Mouse (Mus musculus): ENCODE measurements around the gene Exoc6.

Gene Exoc6

GRCm38 (mm10) chr19:37534737-37535365 lies 15.4 kb upstream of the Exoc6 start:
- in situ Hi-C loops (cut with MboI; ENCODE audit: unreplicated experiment in 2 of 2), result loop anchor here (10.0 to 25.0 kb wide), 2 partner anchors 490 to 698 kb away; partner anchors contain the start of gene Tnks2 (in 1 of the 2)

GRCm38 (mm10) chr19:37536426-37536825 lies 13.8 kb upstream of the Exoc6 start:
- in situ Hi-C loops (cut with MboI; ENCODE audit: unreplicated experiment in 2 of 2), result loop anchor here (10.0 to 25.0 kb wide), 2 partner anchors 492 to 699 kb away; partner anchors contain the start of gene Tnks2 (in 1 of the 2)

DNA sequence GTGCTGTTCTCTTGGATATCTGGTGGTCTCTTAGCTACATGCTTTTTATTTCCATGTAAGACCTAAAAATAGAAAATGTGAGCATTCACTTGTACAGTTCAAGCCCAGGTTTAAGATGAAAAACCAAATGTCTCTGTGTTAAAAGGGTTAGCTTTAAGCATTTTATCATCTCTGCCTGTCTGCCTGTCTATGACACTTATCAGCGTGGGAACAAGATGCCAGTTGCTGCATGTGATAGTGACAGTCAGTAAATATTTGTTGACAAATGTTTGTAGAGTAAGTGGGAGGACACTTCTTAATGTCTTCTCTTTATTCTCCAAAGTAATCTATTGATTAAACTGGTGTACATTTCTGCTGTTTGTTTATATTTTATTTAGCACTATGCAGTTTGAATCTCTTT lies 12.5 kb upstream of the Exoc6 start:
- in situ Hi-C loops (cut with MboI; ENCODE audit: unreplicated experiment in 2 of 2), result loop anchor here (10.0 to 25.0 kb wide), 2 partner anchors 493 to 700 kb away; partner anchors contain the start of gene Tnks2 (in 1 of the 2)

- in situ Hi-C loops (cut with MboI; ENCODE audit: unreplicated experiment in 2 of 2), result loop anchor here (5.0 to 25.0 kb wide), 4 partner anchors 255 to 703 kb away; partner anchors contain the start of gene Tnks2 (in 1 of the 2)
Measured at GRCm38 (mm10) chr19:37540201-37540600, 10.0 kb upstream of the Exoc6 start.

GRCm38 (mm10) chr19:37543537-37544326 lies 6.5 kb upstream of the Exoc6 start:
- in situ Hi-C loops (cut with MboI; ENCODE audit: unreplicated experiment in 2 of 2), result loop anchor here (5.0 to 25.0 kb wide), 4 partner anchors 259 to 706 kb away; partner anchors contain the start of gene Tnks2 (in 1 of the 2)

DNA sequence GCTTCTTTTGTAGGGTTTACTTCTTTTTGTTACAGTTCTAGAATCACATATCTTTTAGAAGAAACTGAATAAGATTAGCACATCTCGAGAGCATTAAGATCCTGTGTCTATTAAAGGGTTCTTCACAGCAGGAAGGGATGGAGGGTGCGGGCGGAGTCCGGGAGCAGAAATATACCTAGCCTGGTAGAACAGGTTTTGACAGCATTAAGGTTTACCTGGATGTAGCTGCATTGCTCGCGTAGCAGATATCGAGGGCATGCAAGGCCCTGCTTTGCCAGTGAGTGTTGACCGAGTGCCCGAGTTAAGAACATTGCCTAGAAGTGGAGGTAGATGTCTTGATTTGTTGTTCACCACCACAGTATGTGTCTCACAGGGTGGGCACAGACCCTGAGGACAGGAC lies 5.7 kb upstream of the Exoc6 start:
- in situ Hi-C loops (cut with MboI; ENCODE audit: unreplicated experiment in 2 of 2), result loop anchor here (5.0 to 25.0 kb wide), 4 partner anchors 260 to 707 kb away; partner anchors contain the start of gene Tnks2 (in 1 of the 2)

DNA sequence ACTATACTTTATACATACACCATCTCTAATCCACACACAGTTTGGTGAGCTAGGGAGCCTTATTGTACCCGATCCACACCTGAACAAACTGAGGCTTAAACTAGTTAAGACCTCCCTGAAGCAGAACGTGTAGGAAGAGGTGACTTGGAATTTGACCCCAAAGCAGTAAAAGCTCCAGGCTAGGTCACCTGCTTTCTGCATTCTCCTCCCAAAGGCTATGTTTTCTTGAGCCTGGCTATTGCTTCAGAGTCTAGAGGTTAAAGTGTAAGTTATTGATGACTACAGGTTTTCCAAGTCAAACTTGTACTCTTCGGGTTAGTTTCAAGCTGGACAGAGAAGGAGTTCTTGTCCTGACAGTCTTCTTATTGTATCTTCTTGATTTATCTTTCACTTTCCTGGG lies 5.0 kb upstream of the Exoc6 start:
- in situ Hi-C loops (cut with MboI; ENCODE audit: unreplicated experiment in 2 of 2), result loop anchor here (10.0 to 25.0 kb wide), 2 partner anchors 260 to 708 kb away; partner anchors contain the start of gene Tnks2 (in 1 of the 2)

DNA sequence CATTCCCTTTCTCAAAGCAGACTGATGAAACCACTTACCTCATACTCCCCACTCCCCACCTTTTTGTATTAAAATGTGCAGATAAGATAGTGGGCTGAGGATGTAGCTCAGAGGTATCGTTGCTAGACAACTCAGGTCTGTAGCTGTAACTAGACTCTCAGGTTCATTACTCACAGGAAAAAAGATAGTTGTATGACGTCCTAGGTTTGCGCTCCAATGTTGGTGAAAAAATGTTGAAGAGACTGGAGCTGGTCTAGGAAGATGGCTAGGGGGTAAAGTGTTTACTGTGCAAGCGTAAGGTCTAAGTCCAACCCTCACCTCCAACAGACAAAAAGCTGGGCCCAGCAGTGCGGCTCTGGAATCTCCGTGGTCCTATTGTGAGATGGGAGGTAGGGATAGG lies 4.5 kb upstream of the Exoc6 start:
- in situ Hi-C loops (cut with MboI; ENCODE audit: unreplicated experiment in 2 of 2), result loop anchor here (10.0 to 25.0 kb wide), 2 partner anchors 261 to 708 kb away; partner anchors contain the start of gene Tnks2 (in 1 of the 2)

- in situ Hi-C loops (cut with MboI; ENCODE audit: unreplicated experiment in 2 of 2), result loop anchor here (10.0 to 25.0 kb wide), 2 partner anchors 262 to 709 kb away; partner anchors contain the start of gene Tnks2 (in 1 of the 2)
Measured at GRCm38 (mm10) chr19:37546776-37547175, 3.4 kb upstream of the Exoc6 start.

DNA sequence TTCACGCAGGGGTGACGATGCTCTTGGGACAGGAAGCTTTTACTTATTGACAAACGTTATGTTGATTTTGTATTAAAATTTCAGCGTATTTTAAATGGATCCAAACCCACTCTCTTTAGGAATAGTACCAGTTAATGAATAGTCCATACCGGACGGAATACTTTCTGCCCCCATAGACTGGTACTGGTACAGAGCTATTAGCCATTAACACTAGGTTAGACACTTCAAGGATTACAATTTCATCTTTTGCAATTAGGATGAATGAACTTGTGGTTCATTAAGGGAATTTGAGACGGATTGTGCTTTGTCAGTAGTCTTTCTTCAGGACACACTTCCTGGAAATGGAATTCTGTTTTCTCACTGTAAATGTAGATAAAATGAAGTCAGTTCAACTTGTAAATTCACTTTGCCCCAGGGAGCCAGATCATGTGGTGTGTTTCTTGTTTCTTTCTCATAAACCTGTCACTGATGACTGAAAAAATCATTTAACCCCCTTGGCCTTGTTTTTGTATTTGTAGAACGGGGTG lies 885 bp downstream of the Exoc6 start:
- in situ Hi-C loops (cut with MboI; ENCODE audit: unreplicated experiment in 2 of 2), result loop anchor here (25.0 kb wide), 2 partner anchors 661 to 1386 kb away; partner anchors contain the start of genes Fra10ac1 (in 1 of the 2) and Hells (in 1 of the 2)

DNA sequence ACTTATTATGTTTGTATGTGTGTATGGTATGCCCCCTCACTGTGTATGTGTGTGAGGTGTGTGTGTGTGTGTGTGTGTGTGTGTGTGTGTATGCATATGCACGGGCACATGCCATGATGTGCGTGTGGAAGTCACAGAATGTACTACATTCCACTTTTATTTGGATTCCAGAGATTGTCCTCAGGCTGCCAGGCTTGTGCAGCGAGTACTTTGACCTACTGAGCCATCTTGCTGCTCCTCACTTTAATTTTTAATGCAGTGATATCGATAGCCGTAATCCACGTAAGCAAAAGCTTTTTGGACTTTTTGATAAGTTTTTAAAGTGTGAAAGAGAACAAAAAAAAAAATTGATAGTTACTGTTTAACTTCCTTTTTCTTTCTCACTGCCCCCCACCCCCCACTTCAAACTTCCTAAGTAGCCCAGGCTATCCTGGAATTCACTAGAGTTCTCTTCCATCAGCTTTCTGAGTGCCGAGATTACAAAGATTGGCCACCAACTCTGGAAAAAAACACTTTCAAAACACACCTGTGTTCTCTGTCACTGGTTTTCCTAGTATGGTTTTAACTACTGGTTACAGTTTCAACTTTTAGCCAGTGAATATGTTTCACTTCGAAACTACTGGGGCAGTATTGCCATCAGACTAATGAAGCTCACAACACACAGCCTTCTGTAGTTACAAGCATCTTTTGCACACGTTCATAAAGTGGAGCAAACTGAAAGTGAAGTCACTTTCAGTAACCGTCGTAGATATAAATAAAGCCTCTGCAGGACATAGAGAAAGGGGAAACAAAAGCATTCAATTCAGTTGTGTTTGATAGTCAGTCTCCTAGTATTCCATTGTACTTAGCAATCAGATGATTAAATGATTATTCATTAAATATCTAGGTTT lies 3.4 kb downstream of the Exoc6 start:
- in situ Hi-C loops (cut with MboI; ENCODE audit: unreplicated experiment in 2 of 2), result loop anchor here (25.0 kb wide), 2 partner anchors 659 to 1384 kb away; partner anchors contain the start of genes Fra10ac1 (in 1 of the 2) and Hells (in 1 of the 2)

DNA sequence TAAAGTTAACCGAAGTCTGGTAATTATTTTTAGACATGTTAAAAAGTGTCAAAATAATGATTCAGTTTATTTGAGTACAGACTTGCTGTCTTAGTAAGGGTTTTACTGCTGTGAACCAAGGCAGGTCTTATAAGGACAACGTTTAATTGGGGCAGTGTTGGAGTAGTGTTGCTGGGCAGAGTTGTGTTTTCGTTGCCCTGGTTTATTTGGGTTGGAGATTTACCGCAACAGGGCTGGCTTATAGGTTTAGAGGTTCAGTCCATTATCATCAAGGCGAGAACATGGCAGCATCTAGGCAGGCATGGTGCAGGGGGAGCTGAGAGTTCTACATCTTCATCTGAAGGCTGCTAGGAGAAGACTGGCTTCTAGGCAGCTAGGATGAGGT lies 4.0 kb downstream of the Exoc6 start:
- in situ Hi-C loops (cut with MboI; ENCODE audit: unreplicated experiment in 2 of 2), result loop anchor here (25.0 kb wide), 2 partner anchors 658 to 1383 kb away; partner anchors contain the start of genes Fra10ac1 (in 1 of the 2) and Hells (in 1 of the 2)

GRCm38 (mm10) chr19:37555863-37556566 lies 5.8 kb downstream of the Exoc6 start:
- in situ Hi-C loops (cut with MboI; ENCODE audit: unreplicated experiment in 2 of 2), result loop anchor here (5.0 to 25.0 kb wide), 3 partner anchors 386 to 1381 kb away; partner anchors contain the start of genes Fra10ac1 (in 1 of the 2) and Hells (in 1 of the 2)

GRCm38 (mm10) chr19:37557898-37558297 lies 7.7 kb downstream of the Exoc6 start:
- in situ Hi-C loops (cut with MboI; ENCODE audit: unreplicated experiment in 2 of 2), result loop anchor here (5.0 to 25.0 kb wide), 3 partner anchors 384 to 1379 kb away; partner anchors contain the start of genes Fra10ac1 (in 1 of the 2) and Hells (in 1 of the 2)

DNA sequence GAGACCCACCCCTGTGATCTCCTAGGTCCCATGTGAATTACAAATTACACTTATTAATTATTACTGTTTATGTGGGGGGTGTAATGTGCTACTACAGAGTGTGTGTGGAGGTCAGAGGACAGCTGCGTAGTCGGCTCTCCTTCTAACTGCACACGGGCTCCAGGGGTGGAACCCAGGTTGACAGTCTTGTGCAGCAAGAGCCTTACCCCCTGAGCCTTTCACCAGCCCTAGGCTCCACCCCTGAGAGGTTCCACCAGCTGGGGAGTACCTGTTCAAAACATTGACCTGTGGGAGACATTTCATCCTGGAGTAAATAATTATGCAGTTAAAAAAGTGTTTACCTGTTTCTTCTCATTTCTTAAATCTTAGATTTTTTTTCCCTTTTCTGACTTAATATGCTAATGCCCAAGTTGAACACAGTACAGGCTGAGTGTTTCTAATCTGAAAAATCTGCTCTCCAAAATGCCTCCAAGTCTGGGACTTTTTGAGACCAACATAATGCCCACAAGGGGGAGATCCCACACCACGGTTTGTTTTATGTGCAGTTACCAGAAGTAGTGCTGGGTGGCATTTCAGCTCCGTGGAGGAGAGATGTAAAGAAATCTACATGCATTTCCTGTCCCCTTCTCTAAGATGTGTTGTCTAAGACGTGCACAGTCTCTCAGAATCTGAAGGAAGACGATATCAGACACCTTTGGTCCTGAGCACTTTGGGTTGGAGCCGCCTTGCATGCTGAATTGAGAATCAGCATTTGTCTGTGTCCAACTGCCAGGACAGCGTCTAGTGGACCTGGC lies 9.3 kb downstream of the Exoc6 start:
- in situ Hi-C loops (cut with MboI; ENCODE audit: unreplicated experiment in 2 of 2), result loop anchor here (5.0 to 25.0 kb wide), 6 partner anchors 145 to 1378 kb away; partner anchors contain the start of genes Fra10ac1 (in 1 of the 2) and Hells (in 1 of the 2)

- in situ Hi-C loops (cut with MboI; ENCODE audit: unreplicated experiment in 2 of 2), result loop anchor here (10.0 to 25.0 kb wide), 5 partner anchors 145 to 1377 kb away; partner anchors contain the start of genes Fra10ac1 (in 1 of the 2) and Hells (in 1 of the 2)
Measured at GRCm38 (mm10) chr19:37560080-37560427, 9.8 kb downstream of the Exoc6 start.

DNA sequence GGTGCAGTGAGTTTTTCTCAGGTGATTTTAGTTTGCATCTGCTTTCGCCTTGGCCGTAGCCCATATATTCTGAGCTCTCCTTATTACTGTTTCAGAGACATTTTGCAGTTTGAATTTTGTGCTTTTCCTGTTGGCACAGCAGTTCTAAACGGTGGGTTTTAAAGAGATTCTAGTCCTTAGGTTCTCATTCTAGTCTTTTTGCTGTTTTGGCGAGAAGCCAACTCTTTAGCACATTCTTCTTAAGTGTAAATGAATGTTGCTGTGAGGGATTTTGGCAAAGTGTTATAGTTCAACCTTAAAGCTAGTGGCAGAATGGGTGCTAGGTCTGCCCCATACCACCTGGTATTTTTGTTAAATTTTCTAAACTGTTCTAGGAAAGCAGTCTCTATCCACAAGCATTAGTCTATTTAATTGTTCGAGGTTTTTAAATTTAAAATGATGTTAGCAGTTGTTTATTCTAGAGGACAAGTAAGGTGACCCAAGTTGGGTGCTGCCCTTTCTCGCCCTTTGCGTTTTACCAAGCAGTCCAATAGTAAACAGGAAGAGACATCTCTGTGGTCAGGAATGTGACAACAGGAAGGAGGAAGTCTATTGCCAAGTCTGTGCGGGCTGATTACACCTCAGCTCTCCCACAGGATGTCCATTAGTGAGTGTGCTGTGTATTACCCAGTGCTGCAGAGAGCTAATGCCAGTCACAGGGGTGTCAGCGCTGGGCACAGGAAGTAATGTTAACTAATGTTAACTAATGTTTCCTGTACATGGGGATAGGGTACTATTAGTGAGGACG lies 11.1 kb downstream of the Exoc6 start:
- in situ Hi-C loops (cut with MboI; ENCODE audit: unreplicated experiment in 2 of 2), result loop anchor here (10.0 to 25.0 kb wide), 5 partner anchors 144 to 1376 kb away; partner anchors contain the start of genes Fra10ac1 (in 1 of the 2) and Hells (in 1 of the 2)
